Mouse (Mus musculus): ENCODE data around the gene Atrnl1. TPM values are rescaled to one million over a fixed set of nuclear protein-coding genes. Genes with fewer than 3 reads are reported as not detected.
"Not testable (repeated sequence)": the region's sequence is repeated elsewhere in the genome, so short reads cannot be mapped to it uniquely, and the experiment has no call there.

The Atrnl1 gene
- polyA plus RNA-seq, 1 experiment from 2014 or later, result 8.2 TPM

GRCm38 (mm10) chr19:57825271-57826207 lies 214.7 kb downstream of the Atrnl1 start:
- Histone ChIP-seq H3K4me1 (replicated peaks) (no peaks in the 10 kb centered on the region), H3K27ac (no peak overlapping the region), H3K4me3 (replicated peaks) (no peak overlapping the region), H3K9me3 (no peaks in the 10 kb centered on the region), H3K27me3 (no peaks in the 10 kb centered on the region), H3K9ac (replicated peaks) (no peak overlapping the region), H3K36me3 (0 out of 2 replicates have a peak, but pooled peaks cover 5% of the 10 kb centered on the region), H3K4me2 (no peak overlapping the region)
- no peak for ATAC-seq (ENCODE audit: insufficient number of reproducible peaks, insufficient read depth, low FRiP score, low TSS enrichment, low read depth)
- WGBS, result 89% methylated on average over 13 of the region's 13 CpGs

GRCm38 (mm10) chr19:57833083-57833482 lies 222.2 kb downstream of the Atrnl1 start:
- Histone ChIP-seq H3K9ac (replicated peaks) (no peak overlapping the region), H3K4me2 (no peak overlapping the region), H3K4me3 (replicated peaks) (no peak overlapping the region), H3K36me3 (no peaks in the 10 kb centered on the region; the same call in 1 of the 2 replicates), H3K9me3 (no peaks in the 10 kb centered on the region), H3K27ac (no peak overlapping the region), H3K4me1 (replicated peaks) (no peaks in the 10 kb centered on the region), H3K27me3 (no peaks in the 10 kb centered on the region)
- ATAC-seq (ENCODE audit: insufficient number of reproducible peaks, insufficient read depth, low FRiP score, low TSS enrichment, low read depth), result no peak
- 89% methylated on average over 7 of the region's 7 CpGs for WGBS

DNA sequence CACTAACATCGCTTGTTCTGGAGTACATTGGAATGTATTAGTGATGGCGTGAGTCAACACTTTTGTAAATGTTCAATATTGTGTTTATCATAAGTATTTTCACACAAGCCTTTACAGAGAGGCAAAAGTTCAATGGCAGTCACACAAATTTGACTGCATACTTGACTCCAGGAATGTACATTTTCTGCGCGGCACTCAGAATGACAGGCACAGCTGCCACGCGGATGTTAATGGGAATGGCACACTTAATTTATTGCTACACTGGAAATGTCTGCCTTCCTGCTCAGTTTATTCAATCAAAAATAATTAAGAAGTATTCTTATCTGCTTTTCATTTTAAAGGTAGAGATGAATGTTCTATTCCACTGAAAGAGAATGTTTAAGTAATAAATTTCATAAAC lies 227.0 kb downstream of the Atrnl1 start:
- Histone ChIP-seq H3K9ac (replicated peaks) (no peak overlapping the region), H3K9me3 (no peaks in the 10 kb centered on the region), H3K27me3 (no peaks in the 10 kb centered on the region), H3K4me3 (replicated peaks) (no peak overlapping the region), H3K27ac (no peak overlapping the region), H3K4me1 (replicated peaks) (no peaks in the 10 kb centered on the region), H3K4me2 (no peak overlapping the region), H3K36me3 (peaks cover 2% of the 10 kb centered on the region; the same call in 1 of the 2 replicates)
- WGBS, result 75% methylated on average over 6 of the region's 6 CpGs
- no peak for ATAC-seq (ENCODE audit: insufficient number of reproducible peaks, insufficient read depth, low FRiP score, low TSS enrichment, low read depth)

GRCm38 (mm10) chr19:57838546-57838945 lies 227.7 kb downstream of the Atrnl1 start:
- no peak overlapping the region for H3K27ac ChIP-seq
- H3K4me3 ChIP-seq (replicated peaks), result no peak overlapping the region
- H3K4me1 ChIP-seq (replicated peaks), result no peaks in the 10 kb centered on the region
- H3K27me3 ChIP-seq, result no peaks in the 10 kb centered on the region
- no peaks in the 10 kb centered on the region for H3K9me3 ChIP-seq
- no peak overlapping the region for H3K9ac ChIP-seq (replicated peaks)
- H3K4me2 ChIP-seq, result no peak overlapping the region
- 93% methylated on average over 9 of the region's 9 CpGs for whole genome bisulfite sequencing
- no peak for ATAC-seq (ENCODE audit: insufficient number of reproducible peaks, insufficient read depth, low FRiP score, low TSS enrichment, low read depth)
- H3K36me3 ChIP-seq, result peaks cover 6% of the 10 kb centered on the region; the same call in 1 of the 2 replicates

DNA sequence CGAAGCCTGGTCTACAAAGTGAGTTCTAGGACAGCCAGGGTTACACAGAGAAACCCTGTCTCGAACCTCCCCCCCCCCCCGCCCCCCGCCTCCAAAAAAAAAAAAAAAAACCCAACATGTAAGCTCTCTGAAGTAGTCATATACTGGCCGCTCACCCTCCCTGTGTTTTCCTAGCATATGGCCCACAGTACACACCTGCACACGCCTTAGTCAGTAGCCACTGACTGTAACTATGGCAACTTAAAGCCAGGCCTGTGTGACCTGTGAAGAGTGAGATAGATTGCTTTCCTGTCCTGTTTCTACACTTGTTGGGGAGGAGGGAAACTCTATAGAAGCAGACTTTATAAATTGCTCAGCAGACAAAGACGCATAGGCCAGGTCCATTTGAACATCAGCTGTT lies 239.1 kb downstream of the Atrnl1 start:
- no peak overlapping the region for H3K9ac ChIP-seq (replicated peaks)
- H3K27me3 ChIP-seq, result no peaks in the 10 kb centered on the region
- no peak for ATAC-seq (ENCODE audit: insufficient number of reproducible peaks, insufficient read depth, low FRiP score, low TSS enrichment, low read depth)
- peaks cover 6% of the 10 kb centered on the region; the same call in 1 of the 2 replicates for H3K9me3 ChIP-seq
- H3K4me1 ChIP-seq (replicated peaks), result 0 out of 2 replicates have a peak, but pooled peaks cover 7% of the 10 kb centered on the region
- H3K36me3 ChIP-seq, result no peaks in the 10 kb centered on the region
- no peak overlapping the region for H3K4me3 ChIP-seq (replicated peaks)
- no peak overlapping the region for H3K27ac ChIP-seq
- no peak overlapping the region for H3K4me2 ChIP-seq
- 66% methylated on average over 4 of the region's 7 CpGs for WGBS

DNA sequence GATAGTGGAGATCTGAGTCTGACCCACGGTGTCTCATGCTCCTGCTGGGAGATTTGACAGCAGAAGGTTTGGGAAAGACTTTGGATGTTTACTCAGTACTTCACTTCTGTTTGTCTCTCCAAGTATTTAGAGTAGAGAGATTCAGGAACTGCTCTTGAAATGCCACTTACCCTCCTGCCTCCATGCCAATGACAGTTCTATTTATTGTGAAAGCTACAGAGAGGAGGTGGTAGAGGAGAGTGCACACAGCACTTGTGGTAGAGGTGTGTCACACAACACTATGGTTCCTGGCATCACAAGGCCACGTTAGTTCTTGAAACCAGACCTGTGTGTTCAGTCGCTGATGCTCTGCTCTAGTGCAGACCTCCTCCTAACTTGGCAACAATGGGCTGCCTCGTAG lies 257.5 kb downstream of the Atrnl1 start:
- Histone ChIP-seq H3K4me3 (replicated peaks) (no peak overlapping the region), H3K9ac (replicated peaks) (no peak overlapping the region), H3K4me1 (replicated peaks) (peaks cover 19% of the 10 kb centered on the region), H3K4me2 (no peak overlapping the region), H3K27me3 (no peaks in the 10 kb centered on the region), H3K9me3 (peaks cover 11% of the 10 kb centered on the region; the same call in 1 of the 2 replicates), H3K27ac (no peak overlapping the region), H3K36me3 (no peaks in the 10 kb centered on the region)
- no peak for ATAC-seq (ENCODE audit: insufficient number of reproducible peaks, insufficient read depth, low FRiP score, low TSS enrichment, low read depth)
- 87% methylated on average over 4 of the region's 4 CpGs for WGBS

GRCm38 (mm10) chr19:57870871-57871270 lies 260.0 kb downstream of the Atrnl1 start:
- Histone ChIP-seq H3K36me3 (no peaks in the 10 kb centered on the region), H3K9ac (replicated peaks) (no peak overlapping the region), H3K27ac (no peak overlapping the region), H3K4me2 (peak overlapping the region; percentile 40), H3K4me1 (replicated peaks) (peaks cover 30% of the 10 kb centered on the region), H3K27me3 (no peaks in the 10 kb centered on the region), H3K4me3 (replicated peaks) (0 out of 2 replicates have a peak overlapping the region, but pooled peaks have one; percentile 1), H3K9me3 (peaks cover 11% of the 10 kb centered on the region; the same call in 1 of the 2 replicates)
- 34% methylated on average over 13 of the region's 13 CpGs for WGBS
- no peak for ATAC-seq (ENCODE audit: insufficient number of reproducible peaks, insufficient read depth, low FRiP score, low TSS enrichment, low read depth)

GRCm38 (mm10) chr19:57876057-57876456 lies 265.2 kb downstream of the Atrnl1 start:
- H3K9ac ChIP-seq (replicated peaks), result no peak overlapping the region
- ATAC-seq (ENCODE audit: insufficient number of reproducible peaks, insufficient read depth, low FRiP score, low TSS enrichment, low read depth), result no peak
- WGBS, result 92% methylated on average over 6 of the region's 6 CpGs
- no peak overlapping the region for H3K27ac ChIP-seq
- peaks cover 17% of the 10 kb centered on the region for H3K4me1 ChIP-seq (replicated peaks)
- no peaks in the 10 kb centered on the region for H3K36me3 ChIP-seq
- no peaks in the 10 kb centered on the region for H3K27me3 ChIP-seq
- H3K9me3 ChIP-seq, result no peaks in the 10 kb centered on the region
- no peak overlapping the region for H3K4me2 ChIP-seq
- H3K4me3 ChIP-seq (replicated peaks), result no peak overlapping the region

GRCm38 (mm10) chr19:57877343-57877742 lies 266.5 kb downstream of the Atrnl1 start:
- ATAC-seq (ENCODE audit: insufficient number of reproducible peaks, insufficient read depth, low FRiP score, low TSS enrichment, low read depth), result no peak
- 94% methylated on average over 4 of the region's 4 CpGs for whole genome bisulfite sequencing
- H3K9ac ChIP-seq (replicated peaks), result no peak overlapping the region
- no peak overlapping the region for H3K4me3 ChIP-seq (replicated peaks)
- peaks cover 11% of the 10 kb centered on the region for H3K4me1 ChIP-seq (replicated peaks)
- no peak overlapping the region for H3K4me2 ChIP-seq
- H3K27ac ChIP-seq, result no peak overlapping the region
- H3K9me3 ChIP-seq, result no peaks in the 10 kb centered on the region
- H3K27me3 ChIP-seq, result no peaks in the 10 kb centered on the region
- H3K36me3 ChIP-seq, result no peaks in the 10 kb centered on the region

- H3K4me1 ChIP-seq (replicated peaks), result peaks cover 9% of the 10 kb centered on the region
- ATAC-seq (ENCODE audit: insufficient number of reproducible peaks, insufficient read depth, low FRiP score, low TSS enrichment, low read depth), result no peak
- 43% methylated on average over 9 of the region's 9 CpGs for WGBS
- no peak overlapping the region for H3K4me3 ChIP-seq (replicated peaks)
- no peaks in the 10 kb centered on the region for H3K9me3 ChIP-seq
- H3K27ac ChIP-seq, result no peak overlapping the region
- no peaks in the 10 kb centered on the region for H3K27me3 ChIP-seq
- no peak overlapping the region for H3K4me2 ChIP-seq
- H3K9ac ChIP-seq (replicated peaks), result no peak overlapping the region
- H3K36me3 ChIP-seq, result no peaks in the 10 kb centered on the region
These were observed 267.7 kb downstream of the Atrnl1 start for GRCm38 (mm10) chr19:57878583-57878982.

DNA sequence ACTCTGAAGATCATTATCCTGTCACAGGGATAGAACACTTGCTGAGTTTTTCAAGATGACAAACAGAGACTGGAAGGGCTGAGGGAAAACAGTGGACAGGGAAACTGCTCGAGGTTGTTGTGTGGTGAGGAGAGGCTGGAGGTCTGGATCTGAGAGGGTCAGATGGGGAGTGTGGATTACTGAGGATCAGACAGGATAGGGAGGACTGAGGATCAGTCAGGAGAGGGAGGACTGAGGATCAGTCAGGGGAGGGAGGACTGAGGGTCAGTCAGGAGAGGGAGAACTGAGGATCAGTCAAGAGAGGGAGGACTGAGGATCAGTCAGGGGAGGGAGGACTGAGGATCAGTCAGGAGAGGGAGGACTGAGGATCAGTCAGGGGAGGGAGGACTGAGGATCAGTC lies 269.0 kb downstream of the Atrnl1 start:
- WGBS, result 83% methylated on average over 1 of the region's 1 CpGs
- ATAC-seq (ENCODE audit: insufficient number of reproducible peaks, insufficient read depth, low FRiP score, low TSS enrichment, low read depth); H3K9me3 ChIP-seq; H3K4me3 ChIP-seq (replicated peaks); H3K4me1 ChIP-seq (replicated peaks); H3K27ac ChIP-seq; H3K4me2 ChIP-seq; H3K36me3 ChIP-seq; H3K9ac ChIP-seq (replicated peaks); H3K27me3 ChIP-seq: not testable (repeated sequence)
